Mouse (Mus musculus) intestine, embryonic 15.5 days (tissue): ENCODE measurements around the gene Mnat1. TPM values are rescaled to one million over a fixed set of nuclear protein-coding genes. Genes with fewer than 3 reads are reported as not detected.
"Not testable (repeated sequence)": the region's sequence is repeated elsewhere in the genome, so short reads cannot be mapped to it uniquely, and the experiment has no call there.

Experiments used
- ATAC-seq: fragments of 200-750 bp; cut with Nextera tagmentation; 2 replicates; pipeline ENCODE4 v1.8.0; 2017; ENCODE audit warnings: moderate TSS enrichment, moderate library complexity
- H3K27ac ChIP-seq: fragments of 300-500 bp; sonication (generic); 2 replicates; pipeline ENCODE4 v1.5.1; 2015; ENCODE audit warnings: mild to moderate bottlenecking, inconsistent platforms
- H3K27me3 ChIP-seq: fragments of 300-500 bp; sonication (generic); replicated peaks from 2 replicates; pipeline ENCODE4 v1.6.1; 2015; ENCODE audit warnings: inconsistent platforms
- H3K36me3 ChIP-seq: fragments of 300-500 bp; sonication (generic); 2 replicates; pipeline ENCODE4 v1.6.1; 2015; ENCODE audit warnings: inconsistent platforms
- H3K4me1 ChIP-seq: fragments of 300-500 bp; sonication (generic); replicated peaks from 2 replicates; pipeline ENCODE4 v1.6.1; 2015; ENCODE audit warnings: inconsistent platforms
- H3K4me2 ChIP-seq: fragments of 300-500 bp; sonication (generic); replicated peaks from 2 replicates; pipeline ENCODE4 v1.6.1; 2015; ENCODE audit warnings: mild to moderate bottlenecking, inconsistent platforms
- H3K4me3 ChIP-seq: fragments of 300-500 bp; sonication (generic); replicated peaks from 2 replicates; pipeline ENCODE4 v1.5.1; 2015; ENCODE audit warnings: inconsistent platforms
- H3K9ac ChIP-seq: fragments of 300-500 bp; sonication (generic); 2 replicates; pipeline ENCODE4 v1.6.1; 2015; ENCODE audit warnings: inconsistent platforms
- H3K9me3 ChIP-seq: fragments of 300-500 bp; sonication (generic); 2 replicates; pipeline ENCODE4 v1.6.1; 2016; ENCODE audit warnings: inconsistent platforms
- WGBS: fragments of 180-500 bp; shearing (Covaris S2); methylation state at CpG from one replicate; pipeline ENCODE4 v1.1.7; 2015; 5-methylcytosine and 5-hydroxymethylcytosine counted together
- polyA plus RNA-seq: library from polyadenylated mRNA; unstranded; fragments of >200 nt; fragmentation: Nextera tagmentation; extraction: Ambion mirVana; gene quantifications from 2 replicates; pipeline ENCODE4 v1.2.1, GENCODE M21; 2015

Gene Mnat1
- polyA plus RNA-seq, 1 experiment from 2014 or later, result 23.3 TPM

DNA sequence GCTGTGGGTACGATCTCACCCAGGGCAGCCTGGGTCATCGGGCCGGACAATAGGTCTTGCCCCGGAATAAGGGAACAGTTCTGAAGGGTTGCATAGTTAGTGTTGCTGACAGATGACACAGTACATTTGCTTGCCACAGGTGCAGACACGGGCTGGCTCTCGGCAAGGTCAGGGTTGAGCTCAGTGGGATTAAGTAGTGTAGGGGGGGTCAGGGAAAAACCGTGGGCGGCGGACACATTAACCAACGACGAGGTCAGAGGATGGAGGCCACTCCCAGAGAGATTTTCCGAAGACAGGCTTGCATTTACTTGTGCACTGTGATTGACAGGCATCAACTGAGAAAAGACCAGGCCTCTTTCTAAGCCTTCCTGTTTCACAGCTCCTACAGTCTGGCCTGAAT is 19.8 kb upstream of the Mnat1 start:
- no peaks in the 10 kb centered on the region for H3K36me3 ChIP-seq
- H3K9me3 ChIP-seq, result no peaks in the 10 kb centered on the region
- H3K9ac ChIP-seq, result no peak overlapping the region
- 91% methylated on average over 12 of the region's 12 CpGs for whole genome bisulfite sequencing
- no peaks in the 10 kb centered on the region for H3K4me1 ChIP-seq
- no peak for ATAC-seq
- no peaks in the 10 kb centered on the region for H3K27me3 ChIP-seq
- no peak overlapping the region for H3K4me3 ChIP-seq
- H3K4me2 ChIP-seq, result no peak overlapping the region
- H3K27ac ChIP-seq, result no peak overlapping the region

DNA sequence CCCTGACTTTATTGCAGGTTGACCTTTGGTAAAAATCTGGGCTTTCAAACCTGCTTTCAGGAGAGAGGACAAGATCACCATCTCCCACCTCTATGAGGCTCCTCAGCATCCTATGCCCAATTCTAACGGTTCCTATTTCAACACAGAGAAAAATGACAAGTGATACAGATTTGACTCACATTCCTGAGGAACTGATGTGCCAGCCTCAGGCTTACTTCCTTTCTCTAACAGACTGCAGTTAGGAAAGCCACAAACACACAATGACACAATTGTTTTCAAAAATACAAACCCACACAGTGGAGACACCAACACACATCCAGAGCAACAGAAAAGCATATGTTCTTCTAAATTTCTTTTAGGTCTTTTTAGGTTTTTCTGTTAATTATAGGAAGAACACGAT is 15.7 kb upstream of the Mnat1 start:
- WGBS, result 80% methylated on average over 2 of the region's 2 CpGs
- Histone ChIP-seq H3K36me3 (no peaks in the 10 kb centered on the region), H3K27me3 (peaks cover 6% of the 10 kb centered on the region; the same call in 1 of the 2 replicates), H3K9ac (no peak overlapping the region), H3K9me3 (no peaks in the 10 kb centered on the region), H3K4me2 (no peak overlapping the region), H3K4me1 (peaks cover 22% of the 10 kb centered on the region), H3K27ac (no peak overlapping the region), H3K4me3 (no peak overlapping the region)
- ATAC-seq, result no peak

DNA sequence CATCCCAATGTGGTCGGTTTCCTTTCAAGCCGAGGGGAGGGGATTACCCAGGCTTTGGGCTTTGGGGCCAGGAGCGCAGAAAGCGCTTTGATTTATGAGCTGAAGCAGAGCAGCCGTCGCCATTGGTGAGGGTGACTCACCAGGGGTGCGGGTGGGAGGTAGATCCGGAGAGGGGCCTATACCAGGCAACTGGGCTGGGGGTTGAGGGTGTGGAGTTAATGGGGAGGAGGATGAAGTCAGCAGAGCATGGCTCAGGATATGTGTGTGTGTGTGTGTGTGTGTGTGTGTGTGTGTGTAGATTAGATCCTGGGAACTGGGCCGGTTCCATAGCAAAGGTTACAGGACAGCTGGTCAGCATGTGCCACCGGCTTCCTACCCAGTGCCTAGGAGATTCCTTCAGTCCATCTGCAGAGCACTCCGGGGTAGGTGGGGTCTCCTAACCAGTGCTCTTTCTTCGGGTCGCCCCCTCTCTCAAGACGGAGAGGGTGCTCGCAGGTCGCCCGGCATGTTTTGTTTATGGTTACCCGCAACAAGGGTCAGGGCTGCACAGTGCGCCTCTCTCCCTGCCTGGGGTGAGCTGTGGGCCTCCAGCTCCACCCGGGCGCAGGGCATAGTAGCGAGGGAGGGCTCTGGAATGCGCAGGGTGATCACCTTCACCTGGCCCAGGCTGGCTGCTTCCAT is 12.9 kb upstream of the Mnat1 start:
- peak; percentile 50 for ATAC-seq
- H3K9ac ChIP-seq, result no peak overlapping the region; the same call in 1 of the 2 replicates

DNA sequence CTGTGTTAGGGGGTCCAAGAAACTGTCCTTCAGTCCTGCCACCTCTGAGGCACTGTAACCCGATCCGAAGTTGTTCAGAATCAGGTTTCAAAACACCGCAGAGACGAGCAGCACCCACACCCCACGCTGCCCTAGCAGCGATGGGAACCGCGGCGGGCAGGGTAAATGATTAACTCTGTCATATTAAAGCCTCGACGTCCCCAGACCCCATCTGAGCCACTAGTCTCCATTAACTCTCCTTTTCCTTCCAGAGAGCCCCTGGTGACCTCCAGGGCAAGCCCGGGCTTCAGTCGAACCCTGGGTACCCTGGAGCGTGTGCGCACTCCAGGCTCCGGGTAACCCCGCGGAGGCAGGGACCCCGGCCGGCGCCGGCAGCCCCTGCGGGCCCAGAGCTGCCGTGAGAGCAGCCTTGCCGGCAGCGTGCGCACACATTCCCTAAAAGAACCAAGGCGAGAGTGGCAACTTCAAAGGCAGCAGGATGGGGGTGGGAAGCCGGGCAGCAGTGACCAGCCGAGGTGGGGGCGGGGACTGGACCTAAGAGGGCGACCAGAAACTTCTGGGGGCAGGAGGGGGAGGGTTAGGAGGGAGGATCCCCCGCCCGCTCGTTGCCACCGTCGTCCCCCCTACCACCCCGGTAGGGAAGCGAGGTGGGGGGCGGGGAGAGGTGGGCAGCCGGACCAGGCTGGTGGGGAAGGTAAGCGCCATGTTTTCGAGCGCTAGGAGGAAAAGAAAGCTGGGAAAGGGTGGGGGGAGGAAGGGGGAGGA is 11.8 kb upstream of the Mnat1 start:
- peak; percentile 60 for ATAC-seq
- Histone ChIP-seq H3K4me3 (peak overlapping the region; percentile 65), H3K9ac (peak overlapping the region; percentile 49), H3K27ac (no peak overlapping the region), H3K9me3 (no peaks in the 10 kb centered on the region), H3K27me3 (peaks cover 8% of the 10 kb centered on the region; the same call in 1 of the 2 replicates), H3K4me2 (peak overlapping the region; percentile 99), H3K4me1 (peaks cover 23% of the 10 kb centered on the region), H3K36me3 (no peaks in the 10 kb centered on the region)
- 1% methylated on average over 43 of the region's 44 CpGs for WGBS

More for the DNA sequence above, 12.9 kb upstream of the Mnat1 start:
- WGBS, result 4% methylated on average over 23 of the region's 23 CpGs
- Histone ChIP-seq H3K9me3 (no peaks in the 10 kb centered on the region), H3K4me1 (peaks cover 23% of the 10 kb centered on the region), H3K4me2 (peak overlapping the region; percentile 99), H3K4me3 (peak overlapping the region; percentile 65), H3K36me3 (no peaks in the 10 kb centered on the region), H3K27ac (no peak overlapping the region), H3K27me3 (peaks cover 8% of the 10 kb centered on the region; the same call in 1 of the 2 replicates)

DNA sequence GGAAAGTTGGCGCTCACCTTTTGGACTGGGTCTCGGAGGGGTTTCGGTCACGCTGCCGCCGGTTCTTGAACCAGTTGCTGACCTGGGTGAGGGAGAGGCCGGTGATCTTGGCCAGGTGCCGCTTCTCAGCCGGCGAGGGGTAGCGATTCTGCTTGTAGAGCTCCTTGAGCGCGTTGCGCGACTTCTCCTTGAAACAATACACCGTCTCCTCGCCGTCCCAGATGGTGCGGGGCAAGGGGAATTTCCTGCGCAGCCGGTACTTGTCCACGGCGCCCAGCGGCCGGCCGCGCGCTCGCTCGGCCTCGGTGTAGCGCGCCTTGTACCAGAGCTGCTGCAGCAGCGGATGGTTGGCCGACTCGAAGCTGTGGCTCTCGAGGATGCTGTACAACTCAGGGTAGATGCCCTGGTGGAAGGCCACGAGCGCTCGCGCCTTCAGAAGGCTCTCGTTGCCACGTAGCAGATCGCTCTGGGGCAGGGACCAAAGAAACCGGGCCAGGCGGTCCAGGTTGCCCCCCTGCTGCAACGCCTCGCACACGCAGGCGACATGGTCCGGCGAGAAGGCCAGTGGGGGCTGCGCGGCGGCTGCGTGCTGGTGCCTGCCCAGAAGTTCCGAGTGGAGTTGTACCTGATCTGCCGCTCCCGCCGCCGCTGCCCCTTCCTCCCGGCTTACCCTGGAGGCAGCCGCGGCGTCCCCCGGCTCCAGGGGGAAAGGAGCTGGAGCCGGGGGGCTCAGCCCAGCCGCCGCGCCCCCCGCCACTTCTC is 11.0 kb upstream of the Mnat1 start:
- peak; percentile 62 for ATAC-seq
- H3K9me3 ChIP-seq, result no peaks in the 10 kb centered on the region
- WGBS, result under 1% methylated on average over 63 of the region's 71 CpGs
- H3K9ac ChIP-seq, result peak overlapping the region; percentile 49
- H3K4me2 ChIP-seq, result peak overlapping the region; percentile 99
- peaks cover 8% of the 10 kb centered on the region; the same call in 1 of the 2 replicates for H3K27me3 ChIP-seq
- H3K27ac ChIP-seq, result 0 out of 2 replicates have a peak overlapping the region, but pooled peaks have one; percentile 13
- peak overlapping the region; percentile 65 for H3K4me3 ChIP-seq
- H3K36me3 ChIP-seq, result no peaks in the 10 kb centered on the region
- H3K4me1 ChIP-seq, result peaks cover 23% of the 10 kb centered on the region

DNA sequence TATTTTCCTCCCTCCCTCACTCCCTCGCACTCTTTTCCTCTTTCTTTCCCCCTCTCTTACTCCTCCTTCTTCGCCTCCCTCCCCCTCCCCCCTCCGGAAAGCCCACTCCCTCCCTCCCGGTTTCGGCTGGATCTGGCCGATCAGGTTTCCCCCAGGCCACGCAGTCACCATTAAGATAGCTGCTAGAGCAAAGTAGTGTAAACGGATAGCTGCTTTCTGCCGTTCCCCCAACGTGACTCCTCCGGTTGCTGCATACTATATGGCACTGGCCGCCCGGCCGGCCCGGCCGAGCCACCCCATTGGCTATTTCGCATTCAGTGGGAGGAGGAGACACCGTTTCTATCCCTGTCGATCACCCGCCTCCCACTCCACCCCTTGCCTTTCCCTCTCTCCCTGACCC is 10.3 kb upstream of the Mnat1 start, which contains the start of gene Six4:
Gene Six4 (minus strand): TSS at position 261 of the 400 bp plus-strand sequence.
- peak; percentile 79 for ATAC-seq
- Histone ChIP-seq H3K4me2 (peak within 1 kb of the TSS; percentile 99), H3K27ac (0 out of 2 replicates have a peak within 1 kb of the TSS, but pooled peaks have one; percentile 13)

DNA sequence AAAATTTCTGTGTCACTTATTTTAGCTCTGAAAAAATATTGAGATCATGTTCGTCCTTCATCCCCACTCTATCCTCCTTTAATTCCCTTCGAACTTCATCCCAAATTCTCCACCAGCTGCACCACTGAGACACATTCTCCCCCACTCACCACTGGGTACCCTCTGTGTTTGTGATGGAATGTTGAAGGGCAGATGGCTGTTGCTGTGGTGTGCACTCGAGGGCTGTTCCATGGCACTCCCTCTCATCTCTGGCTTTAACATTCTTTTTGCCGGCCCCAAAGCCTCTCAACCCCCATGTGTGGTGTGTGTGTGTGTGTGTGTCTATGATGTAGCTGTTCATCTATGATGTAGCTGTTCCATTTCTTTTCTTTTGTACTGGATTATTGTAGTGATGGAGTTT is 1.7 kb downstream of the Mnat1 start:
- Histone ChIP-seq H3K36me3 (no peaks in the 10 kb centered on the region), H3K27me3 (no peaks in the 10 kb centered on the region), H3K9ac (no peak overlapping the region), H3K4me3 (no peak overlapping the region), H3K9me3 (no peaks in the 10 kb centered on the region), H3K4me2 (no peak overlapping the region), H3K4me1 (no peaks in the 10 kb centered on the region), H3K27ac (no peak overlapping the region)
- WGBS, result 66% methylated on average over 4 of the region's 4 CpGs
- ATAC-seq, result no peak

More for the DNA sequence above, 10.3 kb upstream of the Mnat1 start, which contains the start of gene Six4:
- peaks cover 8% of the 10 kb centered on the region; the same call in 1 of the 2 replicates for H3K27me3 ChIP-seq
- H3K4me1 ChIP-seq, result peaks cover 23% of the 10 kb centered on the region
- H3K36me3 ChIP-seq, result no peaks in the 10 kb centered on the region
- H3K9me3 ChIP-seq, result no peaks in the 10 kb centered on the region
- WGBS, result under 1% methylated on average over 20 of the region's 20 CpGs
- H3K4me3 ChIP-seq, result peak within 1 kb of the TSS; percentile 65
- H3K9ac ChIP-seq, result peak within 1 kb of the TSS; percentile 49

DNA sequence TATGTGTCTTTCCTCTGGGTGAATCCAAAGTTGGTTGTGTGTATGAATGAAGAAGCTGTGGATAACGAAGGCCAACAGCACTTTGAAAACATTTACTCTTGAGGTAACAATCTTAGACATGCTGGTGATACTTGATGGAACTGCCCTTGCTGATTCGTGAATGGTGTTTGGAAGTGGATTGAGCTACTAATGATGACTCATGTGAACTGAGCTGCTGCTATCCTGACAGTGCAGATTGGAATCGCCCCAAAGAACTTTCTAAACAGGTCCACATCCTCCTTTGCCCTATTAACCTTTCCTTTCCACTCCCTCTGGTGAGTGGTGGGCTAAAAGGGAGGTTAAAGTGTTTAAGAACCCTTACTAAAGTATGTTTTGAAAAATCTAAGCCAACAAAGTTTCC is 17.2 kb downstream of the Mnat1 start:
- no peak overlapping the region for H3K27ac ChIP-seq
- ATAC-seq, result no peak
- no peak overlapping the region for H3K4me2 ChIP-seq
- no peaks in the 10 kb centered on the region for H3K4me1 ChIP-seq
- H3K9me3 ChIP-seq, result no peaks in the 10 kb centered on the region
- WGBS, result 82% methylated on average over 3 of the region's 3 CpGs
- no peak overlapping the region for H3K9ac ChIP-seq
- no peaks in the 10 kb centered on the region for H3K27me3 ChIP-seq
- H3K4me3 ChIP-seq, result no peak overlapping the region
- no peaks in the 10 kb centered on the region for H3K36me3 ChIP-seq

DNA sequence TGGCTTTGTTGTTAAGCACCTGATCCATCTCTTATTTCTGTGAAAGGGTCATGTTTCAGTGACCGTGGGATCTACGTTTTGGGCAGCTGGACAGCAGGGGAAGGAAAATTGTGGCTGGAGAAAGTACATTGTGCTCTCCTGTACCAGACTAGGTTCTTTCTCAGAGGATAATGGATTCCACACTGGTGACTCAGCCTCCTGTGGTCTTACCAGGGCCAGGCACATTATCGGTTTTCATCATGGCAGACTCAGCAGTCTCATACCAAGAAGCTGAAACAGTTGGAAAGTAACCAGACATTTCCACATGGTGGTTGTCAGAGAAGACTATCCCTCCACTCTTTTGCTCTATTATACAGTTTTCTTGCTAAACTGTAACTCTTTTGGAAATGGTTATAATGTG is 23.7 kb downstream of the Mnat1 start:
- no peak for ATAC-seq
- H3K36me3 ChIP-seq, result no peaks in the 10 kb centered on the region
- H3K27me3 ChIP-seq, result no peaks in the 10 kb centered on the region
- no peaks in the 10 kb centered on the region for H3K4me1 ChIP-seq
- H3K4me2 ChIP-seq, result no peak overlapping the region
- no peak overlapping the region for H3K4me3 ChIP-seq
- H3K9ac ChIP-seq, result no peak overlapping the region
- H3K27ac ChIP-seq, result no peak overlapping the region
- WGBS, result 71% methylated on average over 3 of the region's 3 CpGs
- H3K9me3 ChIP-seq, result no peaks in the 10 kb centered on the region

DNA sequence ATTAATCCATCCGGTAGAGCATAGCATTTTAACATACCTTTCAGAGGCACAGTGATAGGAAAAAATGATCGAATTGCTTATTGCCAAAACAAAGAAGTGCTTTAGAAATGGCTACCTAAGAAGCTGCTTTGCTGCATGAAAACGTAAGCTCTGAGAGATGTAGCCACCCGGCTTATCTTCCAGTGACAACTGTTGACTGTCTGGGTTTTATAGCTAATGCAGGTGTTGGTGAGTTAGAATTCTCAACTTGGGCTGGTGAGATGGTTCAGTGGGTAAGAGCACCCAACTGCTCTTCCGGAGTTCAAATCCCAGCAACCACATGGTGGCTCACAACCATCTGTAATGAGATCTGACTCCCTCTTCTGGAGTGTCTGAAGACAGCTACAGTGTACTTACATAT is 27.5 kb downstream of the Mnat1 start:
- not testable (repeated sequence) for H3K27ac ChIP-seq, H3K27me3 ChIP-seq, H3K4me1 ChIP-seq, H3K4me2 ChIP-seq, H3K36me3 ChIP-seq, H3K9ac ChIP-seq, H3K4me3 ChIP-seq, ATAC-seq, H3K9me3 ChIP-seq
- 90% methylated on average over 5 of the region's 5 CpGs for WGBS

DNA sequence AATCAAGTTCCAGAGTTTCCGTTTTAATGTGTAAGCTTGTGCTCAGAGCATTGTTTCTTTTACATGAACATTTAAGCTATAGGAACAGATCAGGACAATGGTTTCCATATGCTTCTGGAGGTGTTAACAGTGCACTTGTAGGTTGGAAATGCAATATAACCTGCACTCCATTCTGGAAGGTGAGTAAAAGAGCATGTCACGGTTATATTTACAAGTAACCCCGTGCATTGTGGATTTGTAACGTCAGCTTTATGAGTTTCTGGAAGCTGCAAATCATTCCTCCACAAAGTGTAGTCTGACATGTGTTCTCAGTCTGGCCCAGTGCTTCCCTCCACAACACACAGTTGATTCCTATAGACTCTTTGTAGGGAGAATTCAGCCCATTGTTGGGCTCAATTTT is 30.6 kb downstream of the Mnat1 start:
- Histone ChIP-seq H3K4me3 (no peak overlapping the region), H3K36me3 (no peaks in the 10 kb centered on the region), H3K27me3 (no peaks in the 10 kb centered on the region), H3K9ac (no peak overlapping the region), H3K27ac (no peak overlapping the region), H3K9me3 (no peaks in the 10 kb centered on the region), H3K4me1 (no peaks in the 10 kb centered on the region), H3K4me2 (no peak overlapping the region)
- 66% methylated on average over 4 of the region's 4 CpGs for WGBS
- no peak for ATAC-seq

DNA sequence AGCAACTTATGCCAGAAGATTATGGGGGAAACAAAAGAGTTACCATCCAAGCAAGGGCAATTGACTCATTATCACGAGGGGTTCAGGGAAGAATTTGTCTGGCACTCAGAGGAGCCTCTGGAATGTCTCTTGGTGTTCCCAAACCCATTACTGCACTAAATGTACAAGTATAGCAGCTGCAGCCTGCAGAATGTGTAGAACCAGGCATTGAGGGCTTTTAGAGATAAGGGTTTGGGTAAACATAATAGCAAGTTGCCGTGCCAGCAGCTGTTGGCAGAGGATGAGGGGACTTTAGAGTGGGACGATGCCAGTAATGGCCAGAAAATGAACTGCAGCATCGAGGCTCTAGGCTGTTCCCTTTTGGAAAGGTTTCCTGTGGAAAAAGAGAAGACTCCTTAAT is 36.8 kb downstream of the Mnat1 start:
- no peak overlapping the region for H3K4me3 ChIP-seq
- no peak overlapping the region for H3K4me2 ChIP-seq
- H3K27ac ChIP-seq, result no peak overlapping the region
- H3K36me3 ChIP-seq, result no peaks in the 10 kb centered on the region
- no peaks in the 10 kb centered on the region for H3K27me3 ChIP-seq
- no peak for ATAC-seq
- no peaks in the 10 kb centered on the region for H3K4me1 ChIP-seq
- no peak overlapping the region for H3K9ac ChIP-seq
- 53% methylated on average over 4 of the region's 4 CpGs for WGBS
- H3K9me3 ChIP-seq, result no peaks in the 10 kb centered on the region
